Mouse (Mus musculus) thymus, adult 2 months (tissue): ENCODE measurements at regions not wholly inside any gene's neighbourhood (a gene's known extent, or its start where the extent isn't known, plus 50 kb on each side); places are given as distances from the start of the nearest gene placed in this dataset.
"Not testable (repeated sequence)": the region's sequence is repeated elsewhere in the genome, so short reads cannot be mapped to it uniquely, and the experiment has no call there.

Experiments
- DNase-seq: peaks from one replicate; pipeline ENCODE4 v3.0.0; 2021
- H3K27ac ChIP-seq: fragments of 200-500 bp; 2 replicates; pipeline ENCODE4 v1.5.1; 2012; ENCODE audit warnings: low read length, control low read depth; ENCODE audit not compliant: control insufficient read depth, insufficient read depth
- H3K27me3 ChIP-seq: fragments of 200-500 bp; 2 replicates; pipeline ENCODE4 v1.6.1; 2012; ENCODE audit warnings: mild to moderate bottlenecking, low read length, moderate library complexity, mixed read lengths; ENCODE audit not compliant: control insufficient read depth, insufficient read depth
- H3K36me3 ChIP-seq: fragments of 200-500 bp; 2 replicates; pipeline ENCODE4 v1.6.1; 2012; ENCODE audit warnings: mild to moderate bottlenecking, low read length, moderate library complexity; ENCODE audit not compliant: control insufficient read depth, insufficient read depth
- H3K4me1 ChIP-seq: fragments of 200-500 bp; replicated peaks from 2 replicates; pipeline ENCODE4 v1.6.1; 2012; ENCODE audit warnings: low read length; ENCODE audit not compliant: control insufficient read depth, insufficient read depth
- H3K4me3 ChIP-seq: fragments of 200-500 bp; 2 replicates; pipeline ENCODE4 v1.5.1; 2012; ENCODE audit warnings: mild to moderate bottlenecking, low read length, control low read depth, moderate library complexity; ENCODE audit not compliant: control insufficient read depth, insufficient read depth
- CTCF ChIP-seq: fragments of 200-500 bp; IDR thresholded peaks from 2 replicates; pipeline ENCODE4 v1.5.1; 2012; ENCODE audit warnings: mild to moderate bottlenecking, control low read depth, low read length, moderate library complexity, borderline replicate concordance; ENCODE audit not compliant: control insufficient read depth, poor library complexity, insufficient read depth; ENCODE audit errors: extremely low read depth
- POLR2A ChIP-seq: fragments of 200-500 bp; IDR thresholded peaks from 2 replicates; pipeline ENCODE4 v1.6.1; 2012; ENCODE audit warnings: mild to moderate bottlenecking, low read length, control low read depth, moderate library complexity; ENCODE audit not compliant: control insufficient read depth, poor library complexity, insufficient read depth; ENCODE audit errors: extremely low read depth
- WGBS: fragments of 180-500 bp; shearing (Covaris S2); methylation state at CpG from one replicate; pipeline ENCODE4 v1.1.7; 2018; 5-methylcytosine and 5-hydroxymethylcytosine counted together

DNA sequence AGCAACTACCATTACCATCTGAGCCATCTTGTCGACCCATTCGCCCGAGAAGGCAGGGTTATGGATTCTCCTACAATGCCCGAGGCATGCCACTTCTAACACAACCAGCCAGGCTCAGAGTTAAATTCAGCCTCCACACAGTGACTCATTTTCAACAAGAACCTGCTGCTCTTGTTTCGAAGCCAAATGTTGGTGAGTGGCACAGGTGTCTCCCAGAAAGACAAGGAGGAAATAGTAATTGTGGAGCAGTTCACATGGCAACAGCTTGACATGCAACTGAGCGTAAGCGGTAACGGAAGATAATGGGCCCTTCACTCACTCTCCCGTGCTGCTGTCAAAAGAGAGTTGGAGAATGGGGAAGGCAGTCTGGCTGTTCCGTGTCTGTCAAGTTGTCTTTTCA, 92.9 kb upstream of the Arl4c start:
- 90% methylated on average over 10 of the region's 10 CpGs for WGBS
- Histone ChIP-seq H3K4me3 (no peak overlapping the region), H3K36me3 (no peaks in the 10 kb centered on the region), H3K4me1 (no peaks in the 10 kb centered on the region), H3K27me3 (no peaks in the 10 kb centered on the region), H3K27ac (no peak overlapping the region)
- no peak for DNase-seq
- no peak for TF ChIP-seq POLR2A
- no peak for TF ChIP-seq CTCF

DNA sequence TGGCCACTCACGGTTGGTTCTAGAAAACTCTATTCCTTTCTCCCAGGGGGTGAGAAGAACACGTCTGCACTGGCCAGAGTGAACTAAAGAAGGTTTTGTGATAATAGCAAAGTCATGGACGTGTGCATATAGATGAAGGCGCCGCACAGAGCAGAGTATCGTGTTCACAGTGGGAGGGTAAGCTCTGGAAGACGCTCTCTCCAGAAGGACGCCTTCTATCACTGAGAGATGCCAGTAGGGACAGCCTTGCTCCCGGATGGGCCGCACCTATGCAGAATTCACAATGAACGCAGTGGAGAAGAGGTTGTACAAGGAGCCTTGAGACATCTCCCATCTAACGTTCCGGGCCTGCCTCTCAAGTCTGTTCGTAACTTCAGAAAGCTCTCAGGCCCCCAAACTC, 96.5 kb upstream of the Arl4c start:
- H3K36me3 ChIP-seq = no peaks in the 10 kb centered on the region
- no peak overlapping the region for H3K4me3 ChIP-seq
- no peaks in the 10 kb centered on the region for H3K4me1 ChIP-seq
- H3K27me3 ChIP-seq = no peaks in the 10 kb centered on the region
- H3K27ac ChIP-seq = no peak overlapping the region
- 94% methylated on average over 14 of the region's 14 CpGs for WGBS
- DNase-seq = no peak
- TF ChIP-seq POLR2A (no peak), CTCF (no peak)

DNA sequence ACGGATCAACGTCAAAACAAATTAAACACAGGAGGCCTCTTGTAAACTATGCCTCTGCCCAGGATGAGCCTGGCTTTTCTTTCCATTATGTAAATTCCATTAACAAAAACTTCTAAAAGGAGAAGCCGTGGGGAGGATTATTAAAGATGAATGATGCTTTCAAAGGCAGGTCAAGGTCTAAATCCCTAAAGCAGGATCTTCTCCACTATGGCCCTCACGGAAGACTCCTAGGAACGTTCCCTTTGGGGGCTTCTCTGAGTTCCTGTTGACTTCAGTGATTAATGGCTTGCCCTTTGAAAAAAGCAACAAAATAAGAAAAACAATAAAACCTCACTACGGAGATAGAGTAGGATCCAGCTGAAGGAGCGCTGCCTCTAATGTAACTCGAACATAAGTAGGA, 96.9 kb upstream of the Arl4c start:
- Histone ChIP-seq H3K4me1 (no peaks in the 10 kb centered on the region), H3K36me3 (no peaks in the 10 kb centered on the region), H3K27me3 (no peaks in the 10 kb centered on the region), H3K27ac (no peak overlapping the region), H3K4me3 (no peak overlapping the region)
- TF ChIP-seq CTCF = no peak
- no peak for TF ChIP-seq POLR2A
- no peak for DNase-seq
- 89% methylated on average over 8 of the region's 8 CpGs for WGBS

DNA sequence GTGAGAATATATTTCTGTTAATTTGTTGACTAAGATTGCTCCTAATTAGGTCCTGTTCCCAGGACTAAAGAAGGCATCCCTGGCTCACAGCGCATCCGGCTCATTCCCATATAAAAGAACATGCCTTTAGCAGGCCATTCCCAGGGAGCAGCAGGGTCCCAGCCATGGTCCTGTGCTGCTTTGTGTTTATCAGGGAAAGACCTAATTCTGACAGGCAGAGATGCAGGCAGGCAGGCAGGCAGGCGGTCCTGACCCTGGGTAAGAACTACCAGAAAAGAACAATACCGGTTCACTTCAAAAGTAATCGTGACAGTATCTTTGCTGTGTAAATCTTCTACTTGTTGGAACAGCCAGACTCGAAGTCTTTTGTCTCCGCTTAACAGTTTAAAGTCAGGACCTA, 97.3 kb upstream of the Arl4c start:
- TF ChIP-seq CTCF (no peak), POLR2A (no peak)
- no peaks in the 10 kb centered on the region for H3K27me3 ChIP-seq
- no peaks in the 10 kb centered on the region for H3K4me1 ChIP-seq
- 85% methylated on average over 7 of the region's 7 CpGs for WGBS
- H3K27ac ChIP-seq = no peak overlapping the region
- no peak overlapping the region for H3K4me3 ChIP-seq
- no peaks in the 10 kb centered on the region for H3K36me3 ChIP-seq
- DNase-seq = no peak

DNA sequence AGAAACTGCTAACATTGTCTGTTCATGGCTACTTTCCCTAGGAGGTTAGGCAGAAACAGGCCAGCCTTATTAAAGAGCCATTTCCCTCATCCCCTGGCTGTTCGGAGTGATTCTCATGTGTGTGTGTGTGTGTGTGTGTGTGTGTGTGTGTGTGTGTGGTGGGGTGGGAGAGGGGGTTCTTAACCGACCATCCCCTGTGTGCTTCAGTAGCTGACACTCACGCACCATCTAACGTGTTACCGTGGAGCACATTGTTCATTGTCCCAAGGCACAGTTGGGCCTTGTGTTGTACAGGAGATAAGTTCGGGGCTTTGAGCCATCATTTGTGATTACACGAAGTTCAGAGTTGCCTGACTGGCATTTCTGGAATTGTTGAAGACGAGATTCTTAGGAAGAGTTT, 97.8 kb upstream of the Arl4c start:
- Histone ChIP-seq H3K27me3 (no peaks in the 10 kb centered on the region), H3K4me3 (no peak overlapping the region), H3K36me3 (no peaks in the 10 kb centered on the region), H3K4me1 (no peaks in the 10 kb centered on the region), H3K27ac (no peak overlapping the region)
- DNase-seq = no peak
- WGBS = 89% methylated on average over 8 of the region's 8 CpGs
- no peak for TF ChIP-seq POLR2A
- no peak for TF ChIP-seq CTCF

DNA sequence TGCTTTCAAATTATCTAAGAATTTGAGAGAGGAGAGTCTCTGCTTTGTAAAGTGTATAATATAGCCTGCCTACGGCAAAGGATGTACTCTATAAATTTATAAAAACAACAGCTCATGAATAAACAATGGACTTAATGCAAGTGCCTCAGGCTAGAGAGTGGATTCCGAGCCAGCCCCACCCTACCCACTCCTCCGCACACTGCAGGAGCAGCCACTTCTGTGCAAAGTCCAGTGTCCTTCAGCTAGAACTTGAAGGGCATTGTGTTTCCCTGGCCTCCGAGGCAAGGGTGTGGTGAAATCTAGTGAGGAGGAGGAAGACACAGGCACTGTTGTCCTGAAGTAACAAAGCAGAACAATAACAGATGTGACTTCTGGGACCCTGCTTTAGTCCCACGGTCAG, 98.4 kb upstream of the Arl4c start:
- TF ChIP-seq CTCF (no peak), POLR2A (no peak)
- H3K27ac ChIP-seq = no peak overlapping the region
- H3K4me1 ChIP-seq = no peaks in the 10 kb centered on the region
- no peak for DNase-seq
- H3K27me3 ChIP-seq = no peaks in the 10 kb centered on the region
- WGBS = 91% methylated on average over 5 of the region's 5 CpGs
- H3K4me3 ChIP-seq = no peak overlapping the region
- H3K36me3 ChIP-seq = no peaks in the 10 kb centered on the region

DNA sequence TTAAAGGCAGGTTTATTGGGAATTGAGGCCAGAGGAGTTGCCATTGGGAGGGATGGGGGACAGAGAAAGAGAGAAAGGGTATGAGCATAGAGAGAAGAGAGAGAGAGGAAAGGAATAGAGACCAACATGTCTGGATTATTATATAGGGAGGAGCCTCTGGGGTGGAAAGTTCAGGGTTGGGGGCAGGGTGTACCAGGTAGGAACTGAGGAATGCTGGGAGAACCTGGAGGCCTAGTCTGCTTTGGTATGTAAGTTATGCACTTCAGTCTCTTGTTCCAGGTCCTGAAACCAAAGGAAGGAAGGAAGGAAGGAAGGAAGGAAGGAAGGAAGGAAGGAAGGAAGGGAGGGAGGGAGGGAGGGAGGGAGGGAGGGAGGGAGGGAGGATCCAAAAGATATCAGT, 99.1 kb upstream of the Arl4c start:
- H3K4me1 ChIP-seq, H3K36me3 ChIP-seq, H3K27me3 ChIP-seq, H3K4me3 ChIP-seq, H3K27ac ChIP-seq, DNase-seq: not testable (repeated sequence)

DNA sequence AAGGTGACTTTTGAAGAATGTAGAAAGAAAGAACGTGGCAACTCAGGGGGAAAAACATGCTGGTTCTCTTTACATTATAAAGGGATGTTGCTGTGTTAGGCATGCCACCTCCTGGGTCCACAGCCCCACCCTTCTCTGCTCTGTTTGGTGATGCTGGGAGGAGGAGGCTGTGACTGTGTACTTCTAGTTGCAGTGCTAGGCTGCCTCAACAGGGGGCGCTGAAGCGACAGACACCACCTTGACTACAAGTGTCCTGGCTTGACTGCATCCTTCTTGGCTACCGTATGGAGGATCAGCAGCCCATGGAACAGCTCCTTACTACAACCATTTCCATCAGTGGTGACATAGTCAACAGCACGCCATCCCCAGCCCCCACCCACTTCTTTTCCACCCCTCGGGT, 104.9 kb upstream of the Arl4c start:
- Histone ChIP-seq H3K36me3 (no peaks in the 10 kb centered on the region), H3K27ac (no peak overlapping the region), H3K4me1 (no peaks in the 10 kb centered on the region), H3K27me3 (no peaks in the 10 kb centered on the region), H3K4me3 (no peak overlapping the region)
- DNase-seq = peak; percentile 2
- WGBS = 78% methylated on average over 6 of the region's 6 CpGs
- TF ChIP-seq POLR2A (no peak), CTCF (no peak)
